Mouse (Mus musculus) forebrain, embryonic 14.5 days (tissue): Measurements from ENCODE around the gene Clec12a. TPM values are rescaled to one million over a fixed set of nuclear protein-coding genes. Genes with fewer than 3 reads are reported as not detected.

Experiments used
- ATAC-seq: fragments of 200-750 bp; cut with Nextera tagmentation; 2 replicates; pipeline ENCODE4 v1.8.0; 2017; ENCODE audit warnings: mild to moderate bottlenecking, moderate library complexity
- DNase-seq: peaks from one replicate; pipeline ENCODE4 v3.0.0-alpha.2; 2015; ENCODE audit warnings: low spot score
- H3K27ac ChIP-seq: fragments of 300-500 bp; sonication (generic); 2 replicates; pipeline ENCODE4 v1.5.1; 2014; ENCODE audit warnings: low read depth, mild to moderate bottlenecking, control low read depth, low read length, moderate library complexity
- H3K27me3 ChIP-seq: fragments of 300-500 bp; sonication (generic); replicated peaks from 2 replicates; pipeline ENCODE4 v1.6.1; 2014; ENCODE audit warnings: low read length, control low read depth, mixed read lengths; ENCODE audit not compliant: control insufficient read depth, insufficient read depth
- H3K36me3 ChIP-seq: fragments of 300-500 bp; sonication (generic); 2 replicates; pipeline ENCODE4 v1.6.1; 2014; ENCODE audit warnings: low read length, control low read depth; ENCODE audit not compliant: control insufficient read depth, insufficient read depth
- H3K4me1 ChIP-seq: fragments of 300-500 bp; sonication (generic); 2 replicates; pipeline ENCODE4 v1.6.1; 2014; ENCODE audit warnings: antibody characterized with exemption, low read length, control low read depth; ENCODE audit not compliant: control insufficient read depth, insufficient read depth
- H3K4me2 ChIP-seq: fragments of 300-500 bp; sonication (generic); 2 replicates; pipeline ENCODE4 v1.6.1; 2014; ENCODE audit warnings: mild to moderate bottlenecking, control low read depth, low read length
- H3K4me3 ChIP-seq: fragments of 300-500 bp; sonication (generic); 2 replicates; pipeline ENCODE4 v1.5.1; 2014; ENCODE audit warnings: low read depth, low read length, control low read depth
- H3K9ac ChIP-seq: fragments of 300-500 bp; sonication (generic); 2 replicates; pipeline ENCODE4 v1.6.1; 2014; ENCODE audit warnings: mild to moderate bottlenecking, low read length, control low read depth, moderate library complexity
- H3K9me3 ChIP-seq: fragments of 300-500 bp; sonication (generic); replicated peaks from 2 replicates; pipeline ENCODE4 v1.6.1; 2016; ENCODE audit warnings: low read length, control low read depth, mixed read lengths; ENCODE audit not compliant: control insufficient read depth
- WGBS: fragments of 180-500 bp; shearing (Covaris S2); extraction: QIAGEN DNeasy Blood & Tissue Kit; methylation state at CpG from one replicate; pipeline ENCODE4 v1.1.7; 2014; 5-methylcytosine and 5-hydroxymethylcytosine counted together
- polyA plus RNA-seq: library from polyadenylated mRNA; unstranded; fragments of >200 nt; fragmentation: Nextera tagmentation; extraction: Ambion mirVana; gene quantifications from 2 replicates; pipeline ENCODE4 v1.2.1, GENCODE M21; 2014

The Clec12a gene
- polyA plus RNA-seq, 1 experiment from 2014 or later = 0.18 TPM

DNA sequence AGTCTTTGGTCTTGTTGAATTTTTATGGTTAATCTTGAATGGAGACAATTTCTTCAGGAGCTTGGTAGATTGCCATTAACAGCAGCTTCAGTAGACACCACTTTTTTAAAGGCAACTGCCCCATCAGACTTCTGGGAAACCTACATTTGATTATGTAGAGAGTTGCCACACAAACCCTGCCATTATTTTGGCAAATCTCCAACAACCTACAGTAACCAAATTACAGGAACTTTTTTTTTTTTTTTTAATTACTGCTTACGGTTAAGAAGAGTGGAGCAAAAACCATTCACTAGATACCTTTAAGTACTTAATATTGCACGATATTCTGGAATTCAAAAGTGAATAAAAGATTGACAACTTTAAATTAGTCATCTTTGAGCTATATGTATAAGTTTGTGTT, 17.0 kb downstream of the Clec12a start:
- Histone ChIP-seq H3K27me3 (no peaks in the 10 kb centered on the region), H3K9me3 (no peaks in the 10 kb centered on the region), H3K4me1 (no peaks in the 10 kb centered on the region), H3K4me2 (no peak overlapping the region), H3K9ac (no peak overlapping the region), H3K36me3 (no peaks in the 10 kb centered on the region), H3K4me3 (no peak overlapping the region), H3K27ac (no peak overlapping the region)
- DNase-seq = no peak
- 89% methylated on average over 2 of the region's 2 CpGs for WGBS
- ATAC-seq = no peak

DNA sequence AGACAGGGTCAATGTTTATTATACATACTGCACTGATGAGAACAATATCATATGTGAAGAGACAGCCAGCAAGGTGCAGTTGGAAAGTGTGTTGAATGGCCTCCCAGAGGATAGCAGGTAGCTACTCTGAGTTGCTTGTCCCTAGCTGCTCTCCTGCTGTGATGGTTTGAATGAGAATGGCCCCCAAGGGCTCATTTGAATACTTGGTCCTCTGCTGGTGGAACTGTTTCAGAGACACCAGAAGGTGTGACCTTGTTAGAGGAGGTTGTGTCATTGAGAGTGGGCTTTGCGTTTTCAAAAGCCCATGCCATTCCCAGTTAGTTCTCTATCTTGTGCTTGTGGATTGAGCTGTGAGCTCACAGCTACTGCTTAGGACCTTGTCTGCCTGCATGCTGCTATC, 21.5 kb downstream of the Clec12a start:
- no peaks in the 10 kb centered on the region for H3K36me3 ChIP-seq
- H3K27ac ChIP-seq = no peak overlapping the region
- H3K4me3 ChIP-seq = no peak overlapping the region
- DNase-seq (no peak), ATAC-seq (no peak)
- H3K9ac ChIP-seq = no peak overlapping the region
- no peaks in the 10 kb centered on the region for H3K4me1 ChIP-seq
- no peak overlapping the region for H3K4me2 ChIP-seq
- 21% methylated on average over 1 of the region's 1 CpGs for WGBS
- H3K9me3 ChIP-seq = no peaks in the 10 kb centered on the region
- no peaks in the 10 kb centered on the region for H3K27me3 ChIP-seq

DNA sequence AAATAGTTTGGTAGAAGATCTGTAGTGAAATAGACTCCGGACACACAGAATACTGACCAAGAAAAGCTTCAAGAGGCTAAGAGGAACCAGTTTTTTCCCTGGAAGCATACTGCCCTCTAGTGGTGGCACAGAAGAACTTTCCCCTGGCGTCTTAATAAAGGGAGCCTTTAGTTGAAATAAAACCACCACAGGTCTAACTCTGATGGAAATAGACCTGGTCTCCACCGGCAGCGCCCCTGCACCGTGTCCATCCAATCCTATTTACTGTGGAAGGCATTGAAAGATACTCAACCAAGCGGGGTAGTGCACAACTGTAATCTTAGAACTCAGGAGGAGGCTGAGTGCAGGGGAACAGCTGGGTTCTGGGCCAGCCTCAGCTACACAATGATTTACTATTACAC, 23.5 kb downstream of the Clec12a start:
- H3K27me3 ChIP-seq = no peaks in the 10 kb centered on the region
- no peak overlapping the region for H3K4me2 ChIP-seq
- H3K27ac ChIP-seq = no peak overlapping the region
- H3K4me3 ChIP-seq = no peak overlapping the region
- H3K4me1 ChIP-seq = no peaks in the 10 kb centered on the region
- no peak overlapping the region for H3K9ac ChIP-seq
- peak; percentile 72 for ATAC-seq
- no peaks in the 10 kb centered on the region for H3K9me3 ChIP-seq
- DNase-seq = peak; percentile 81
- H3K36me3 ChIP-seq = no peaks in the 10 kb centered on the region
- WGBS = 15% methylated on average over 6 of the region's 6 CpGs

DNA sequence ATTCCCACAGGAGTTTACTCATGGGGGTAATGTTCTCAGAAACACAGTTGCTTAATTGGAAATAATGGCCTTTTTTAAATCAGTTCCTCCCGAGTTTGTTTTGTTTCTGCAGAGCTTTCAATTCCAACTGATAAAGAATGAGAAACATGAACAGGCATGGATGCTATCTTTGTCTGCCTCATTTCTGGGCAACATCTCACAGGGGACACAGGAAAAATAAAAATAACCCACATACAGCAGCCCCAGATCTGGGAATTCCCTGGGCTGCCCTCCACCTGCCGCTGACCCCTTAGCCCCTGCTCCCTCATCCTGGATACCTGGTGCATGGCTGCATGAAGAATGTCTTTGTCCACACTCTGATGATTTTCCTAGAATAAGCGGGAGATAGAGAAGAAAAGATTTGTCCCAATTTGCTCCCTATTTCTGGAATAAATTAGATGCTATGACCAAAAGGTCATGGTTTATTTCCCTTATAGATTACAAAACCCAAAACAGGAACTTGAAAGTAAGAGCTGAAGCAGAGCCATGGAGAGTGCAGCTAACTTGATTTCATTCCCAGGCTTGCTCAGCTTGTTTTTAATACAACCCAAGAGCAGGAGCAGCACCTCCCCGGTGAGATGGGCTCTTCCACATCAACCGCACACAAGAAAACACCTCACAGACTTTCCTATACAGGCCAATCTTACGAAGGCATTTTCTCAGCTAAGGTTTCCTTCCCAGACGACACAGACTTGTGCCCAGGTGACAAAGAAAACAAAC, 27.1 kb downstream of the Clec12a start:
- Histone ChIP-seq H3K36me3 (no peaks in the 10 kb centered on the region), H3K27me3 (no peaks in the 10 kb centered on the region), H3K4me3 (no peak overlapping the region), H3K4me2 (no peak overlapping the region), H3K9me3 (no peaks in the 10 kb centered on the region), H3K9ac (no peak overlapping the region), H3K4me1 (no peaks in the 10 kb centered on the region), H3K27ac (no peak overlapping the region)
- 80% methylated on average over 7 of the region's 7 CpGs for WGBS
- ATAC-seq (no peak), DNase-seq (no peak)

DNA sequence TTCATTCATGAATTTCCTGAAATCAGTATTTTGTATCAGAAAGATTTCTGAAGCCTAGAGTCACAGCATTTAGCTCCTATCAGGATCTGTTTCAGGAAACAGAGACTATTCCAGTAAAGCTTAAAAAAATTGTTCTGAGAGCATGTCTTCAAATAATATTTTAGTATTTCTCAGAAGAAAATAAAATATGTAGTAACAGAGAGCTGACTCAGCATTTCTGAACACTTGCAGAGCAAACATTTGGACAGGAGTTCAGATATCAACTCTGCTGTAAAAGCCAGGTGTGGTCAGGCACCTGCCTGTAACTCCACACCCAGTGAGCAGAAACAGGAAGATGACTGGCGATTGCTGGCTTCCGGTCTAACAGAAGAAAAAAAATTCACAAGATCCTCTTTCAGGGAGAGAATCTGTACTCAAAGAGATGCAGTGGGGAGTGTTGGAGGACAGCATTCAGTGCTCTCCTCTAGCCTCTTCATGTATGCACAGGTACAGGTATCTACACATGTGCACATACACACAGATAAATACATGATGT, 32.5 kb downstream of the Clec12a start:
- no peaks in the 10 kb centered on the region for H3K4me1 ChIP-seq
- DNase-seq = no peak
- H3K9ac ChIP-seq = no peak overlapping the region
- H3K4me2 ChIP-seq = no peak overlapping the region
- no peaks in the 10 kb centered on the region for H3K9me3 ChIP-seq
- no peak overlapping the region for H3K4me3 ChIP-seq
- no peaks in the 10 kb centered on the region for H3K27me3 ChIP-seq
- no peaks in the 10 kb centered on the region for H3K36me3 ChIP-seq
- WGBS = 90% methylated on average over 2 of the region's 2 CpGs
- no peak overlapping the region for H3K27ac ChIP-seq
- ATAC-seq = no peak

DNA sequence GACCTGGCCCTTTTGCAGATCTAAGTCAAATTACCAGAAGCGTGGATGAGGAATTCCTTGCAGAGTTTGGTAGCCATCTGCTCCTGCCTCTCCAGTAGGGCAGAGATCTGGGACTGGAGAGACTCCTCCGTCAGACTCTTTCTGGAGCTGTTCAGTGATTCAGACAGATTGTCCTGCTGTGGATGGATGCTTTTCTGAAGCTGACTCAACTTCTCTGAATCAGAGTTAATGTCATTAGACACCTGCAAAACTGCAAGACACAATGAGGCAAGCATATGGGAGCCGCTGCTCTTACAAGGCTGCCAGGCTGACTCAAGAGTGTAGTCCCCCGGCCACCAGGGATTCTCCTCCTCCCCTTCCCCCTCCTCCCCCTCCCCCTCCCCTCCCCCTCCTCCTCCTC, 38.0 kb downstream of the Clec12a start:
- Histone ChIP-seq H3K36me3 (no peaks in the 10 kb centered on the region), H3K4me2 (no peak overlapping the region), H3K9ac (no peak overlapping the region)

DNA sequence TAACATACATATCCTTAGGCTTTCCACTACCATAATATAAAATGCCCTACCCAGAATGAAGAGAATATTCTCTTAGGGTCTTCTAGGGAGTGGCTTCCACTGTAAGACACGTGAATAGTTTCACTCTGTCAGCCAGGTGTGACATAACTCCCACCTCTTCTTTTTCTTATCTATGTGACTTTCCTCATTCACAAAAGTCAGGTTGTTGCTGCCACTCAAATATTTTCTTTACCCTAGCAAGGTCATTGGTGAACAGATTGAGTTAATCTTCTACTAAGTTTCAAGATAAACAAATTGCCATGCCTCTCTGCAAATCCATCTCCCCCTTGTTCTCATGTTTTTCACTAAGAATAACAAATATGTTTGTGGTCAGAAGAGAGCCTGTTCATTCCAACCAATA, 39.2 kb downstream of the Clec12a start:
- Histone ChIP-seq H3K4me3 (no peak overlapping the region), H3K9ac (no peak overlapping the region), H3K9me3 (no peaks in the 10 kb centered on the region), H3K36me3 (no peaks in the 10 kb centered on the region), H3K4me1 (no peaks in the 10 kb centered on the region), H3K27ac (no peak overlapping the region), H3K27me3 (no peaks in the 10 kb centered on the region), H3K4me2 (no peak overlapping the region)
- ATAC-seq = no peak
- WGBS = 76% methylated on average over 1 of the region's 1 CpGs
- DNase-seq = no peak

More for the DNA sequence above, 38.0 kb downstream of the Clec12a start:
- ATAC-seq (no peak), DNase-seq (no peak)
- Histone ChIP-seq H3K4me1 (no peaks in the 10 kb centered on the region), H3K4me3 (no peak overlapping the region), H3K9me3 (no peaks in the 10 kb centered on the region), H3K27me3 (no peaks in the 10 kb centered on the region), H3K27ac (no peak overlapping the region)
- 71% methylated on average over 4 of the region's 4 CpGs for WGBS

DNA sequence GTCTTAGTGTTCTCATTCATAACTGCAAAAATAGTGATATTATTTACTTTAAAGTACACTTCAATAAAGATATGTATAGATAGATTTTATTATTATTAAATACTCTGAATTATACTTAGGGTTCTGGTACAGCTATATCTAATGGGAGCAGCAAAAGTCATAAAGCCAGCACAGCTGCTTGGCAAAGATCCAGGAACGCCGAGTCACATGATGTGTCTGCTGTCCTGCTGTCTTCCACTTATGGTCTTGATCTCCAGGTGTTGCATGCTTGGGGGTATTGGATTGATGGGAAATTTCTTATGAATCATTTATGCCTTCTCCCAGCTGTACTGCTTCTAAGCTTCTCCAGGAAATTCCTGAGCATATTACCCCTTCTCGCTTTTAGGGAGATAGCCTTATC, 41.0 kb downstream of the Clec12a start:
- Histone ChIP-seq H3K9me3 (no peaks in the 10 kb centered on the region), H3K27me3 (no peaks in the 10 kb centered on the region), H3K27ac (no peak overlapping the region), H3K4me1 (no peaks in the 10 kb centered on the region), H3K4me3 (no peak overlapping the region), H3K4me2 (no peak overlapping the region), H3K9ac (no peak overlapping the region), H3K36me3 (no peaks in the 10 kb centered on the region)
- ATAC-seq (no peak), DNase-seq (no peak)
- 88% methylated on average over 3 of the region's 3 CpGs for WGBS

DNA sequence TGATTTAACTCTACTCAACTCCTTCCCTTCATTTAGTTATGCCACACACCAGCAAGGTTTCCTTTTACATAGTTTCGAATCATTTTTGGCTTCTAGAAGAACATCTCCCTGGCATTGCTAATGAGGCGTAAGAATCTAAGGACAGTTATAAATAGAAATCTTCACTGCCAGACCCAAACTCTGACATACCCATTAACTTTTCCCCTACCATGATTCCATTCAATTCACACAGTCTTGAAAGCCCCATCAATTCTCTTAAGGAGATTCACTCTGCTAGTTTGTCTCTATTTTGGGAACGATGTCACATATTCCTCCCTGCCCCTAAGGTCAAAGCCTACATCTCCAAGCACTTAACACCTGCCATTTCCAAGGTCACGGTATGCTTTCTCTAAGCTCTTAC, 42.5 kb downstream of the Clec12a start:
- Histone ChIP-seq H3K9ac (no peak overlapping the region), H3K9me3 (no peaks in the 10 kb centered on the region), H3K4me3 (no peak overlapping the region), H3K4me1 (no peaks in the 10 kb centered on the region), H3K4me2 (no peak overlapping the region), H3K36me3 (no peaks in the 10 kb centered on the region), H3K27me3 (no peaks in the 10 kb centered on the region), H3K27ac (no peak overlapping the region)
- ATAC-seq (no peak), DNase-seq (no peak)
- 68% methylated on average over 4 of the region's 4 CpGs for WGBS
